In genomic region chr17:25836397-25837075, GRCm38 (mm10) we compare ENCODE assay signal across 7 mouse cellular contexts. TPM values are rescaled to one million over a fixed set of nuclear protein-coding genes. Genes with fewer than 3 reads are reported as not detected.
DNase-seq lines count a peak whose midpoint lies in the region; ATAC-seq and TF ChIP-seq lines count a peak whose summit lies in the region.

No protein-coding gene starts in this region.

- peak overlapping the region; percentile 33 for H3K27ac ChIP-seq in liver, adult 2 months (replicated peaks; ENCODE audit: insufficient read depth, low read depth, low read length)
- no peak overlapping the region for H3K27ac ChIP-seq in embryonic fibroblast, embryonic 13.5 days (ENCODE audit: insufficient read depth, low read length)
- peak overlapping the region; percentile 89 for H3K27ac ChIP-seq in hindbrain, postnatal 0 days
- H3K27ac ChIP-seq in liver, embryonic 15.5 days (replicated peaks), result no peak overlapping the region

- 21% methylated on average over 23 of the region's 23 CpGs for WGBS in liver, adult 2 months
- WGBS in hindbrain, postnatal 0 days, result 18% methylated on average over 23 of the region's 23 CpGs
- 29% methylated on average over 23 of the region's 23 CpGs for WGBS in liver, embryonic 15.5 days (ENCODE audit: insufficient replicate concordance)

- no peaks in the 10 kb centered on the region for H3K27me3 ChIP-seq in liver, adult 2 months (ENCODE audit: control insufficient read depth, insufficient read depth, low read length)
- no peaks in the 10 kb centered on the region for H3K27me3 ChIP-seq in hindbrain, postnatal 0 days (ENCODE audit: insufficient read depth, low read length)
- H3K27me3 ChIP-seq in liver, embryonic 15.5 days, result no peaks in the 10 kb centered on the region

- no peak for TF ChIP-seq POLR2A in liver, adult 2 months (IDR thresholded peaks at IDR 0.05; ENCODE audit: extremely low read depth, insufficient read depth, low read length)
- TF ChIP-seq POLR2A in embryonic fibroblast, embryonic 13.5 days (IDR thresholded peaks at IDR 0.05; ENCODE audit: low read depth, low read length), result no peak; the same call in 1 of the 2 replicates

- H3K4me2 ChIP-seq in hindbrain, postnatal 0 days (ENCODE audit: low read depth, low read length), result peak overlapping the region; percentile 80
- peak overlapping the region; percentile 75 for H3K4me2 ChIP-seq in liver, embryonic 15.5 days

- peaks cover 16% of the 10 kb centered on the region for H3K79me2 ChIP-seq in liver, adult 2 months (ENCODE audit: control insufficient read depth, insufficient read depth, low read length)

- TF ChIP-seq CTCF in liver, adult 2 months (IDR thresholded peaks at IDR 0.05; ENCODE audit: low read depth, low read length), result no peak
- no peak for TF ChIP-seq CTCF in embryonic fibroblast, embryonic 13.5 days (IDR thresholded peaks at IDR 0.05; ENCODE audit: borderline replicate concordance, insufficient read depth, low read length)
- TF ChIP-seq CTCF in hindbrain, postnatal 0 days (IDR thresholded peaks at IDR 0.05; ENCODE audit: low read depth), result no peak

- DNase-seq in liver, adult 2 months (ENCODE audit: extremely low read depth, low read depth, low spot score), result peak; percentile 70
- no peak for DNase-seq in liver
- DNase-seq in hindbrain, postnatal 0 days (ENCODE audit: low spot score), result peak; percentile 31
- no peak for DNase-seq in right cerebral cortex, postnatal 4 days
- DNase-seq in left cerebral cortex, adult 18-20 months (ENCODE audit: low spot score in 2 of 2), result no peak

- peak overlapping the region; percentile 40; the same call in 1 of the 2 replicates for H3K4me3 ChIP-seq in liver, adult 2 months (ENCODE audit: insufficient read depth, low read depth, low read length)
- 0 out of 2 replicates have a peak overlapping the region, but pooled peaks have one; percentile 3 for H3K4me3 ChIP-seq in embryonic fibroblast, embryonic 13.5 days (ENCODE audit: insufficient read depth, low read length)
- H3K4me3 ChIP-seq in hindbrain, postnatal 0 days (ENCODE audit: low read length), result peak overlapping the region; percentile 47
- H3K4me3 ChIP-seq in liver, embryonic 15.5 days (replicated peaks), result peak overlapping the region; percentile 37

- H3K9ac ChIP-seq in liver, adult 2 months (ENCODE audit: low read depth, low read length), result peak overlapping the region; percentile 61
- H3K9ac ChIP-seq in hindbrain, postnatal 0 days (replicated peaks; ENCODE audit: low read length), result peak overlapping the region; percentile 72
- H3K9ac ChIP-seq in liver, embryonic 15.5 days, result peak overlapping the region; percentile 30; the same call in 1 of the 2 replicates

- ATAC-seq in hindbrain, postnatal 0 days, result no peak
- ATAC-seq in liver, embryonic 15.5 days (ENCODE audit: insufficient read depth), result no peak

- H3K4me1 ChIP-seq in liver, adult 2 months (ENCODE audit: control insufficient read depth, insufficient read depth, low read length), result peaks cover 55% of the 10 kb centered on the region
- H3K4me1 ChIP-seq in embryonic fibroblast, embryonic 13.5 days (ENCODE audit: control insufficient read depth, insufficient read depth, low read length), result peaks cover 12% of the 10 kb centered on the region
- peaks cover 44% of the 10 kb centered on the region for H3K4me1 ChIP-seq in hindbrain, postnatal 0 days (ENCODE audit: insufficient read depth, low read length)
- H3K4me1 ChIP-seq in liver, embryonic 15.5 days (replicated peaks), result peaks cover 82% of the 10 kb centered on the region

- H3K9me3 ChIP-seq in hindbrain, postnatal 0 days (ENCODE audit: low read length), result no peaks in the 10 kb centered on the region
- no peaks in the 10 kb centered on the region for H3K9me3 ChIP-seq in liver, embryonic 15.5 days (replicated peaks)

- H3K36me3 ChIP-seq in liver, adult 2 months (ENCODE audit: control insufficient read depth, insufficient read depth, low read length), result no peaks in the 10 kb centered on the region
- H3K36me3 ChIP-seq in hindbrain, postnatal 0 days (ENCODE audit: insufficient read depth, low read length), result peaks cover 28% of the 10 kb centered on the region
- H3K36me3 ChIP-seq in liver, embryonic 15.5 days (replicated peaks), result peaks cover 49% of the 10 kb centered on the region

RNA-seq across cellular contexts. Expression of gene Rhbdl1, which starts 0.6 kb away (rescaled TPM):
- 0.40 and 0.74 TPM in 2 replicates for total RNA-seq in liver, adult 2 months (2014; rRNA removed)
- 3.8 and 5.5 TPM in 2 replicates for polyA plus RNA-seq in liver, adult 2 months (2012; rRNA removed)
- 1.8 and 2.1 TPM in 2 replicates for polyA plus RNA-seq in embryonic fibroblast, embryonic 13.5 days (2011; ENCODE audit: insufficient read length, low read depth, missing spikeins)
- total RNA-seq in hindbrain, postnatal 0 days (2014; rRNA removed), result 122 and 135 TPM in 2 replicates
- polyA plus RNA-seq in hindbrain, postnatal 0 days (2015; fragmentation: Nextera tagmentation; extraction: Ambion mirVana), result 78.6 and 80.0 TPM in 2 replicates
- polyA plus RNA-seq in liver, embryonic 15.5 days (2015; fragmentation: Nextera tagmentation; extraction: Ambion mirVana), result 0.25 and 0.48 TPM in 2 replicates
- 10 to 100 TPM; 40.6 to 42.4 TPM for total RNA-seq in left cerebral cortex, adult 18-20 months (2021)

RNA-seq across cellular contexts. Expression of gene Stub1, which starts 3.3 kb away (rescaled TPM):
- 50.4 and 55.3 TPM in 2 replicates for total RNA-seq in liver, adult 2 months (2014; rRNA removed)
- 81.3 and 94.4 TPM in 2 replicates for polyA plus RNA-seq in liver, adult 2 months (2012; rRNA removed)
- 115 and 118 TPM in 2 replicates for polyA plus RNA-seq in embryonic fibroblast, embryonic 13.5 days (2011; ENCODE audit: insufficient read length, low read depth, missing spikeins)
- total RNA-seq in hindbrain, postnatal 0 days (2014; rRNA removed), result 271 and 273 TPM in 2 replicates
- 369 and 370 TPM in 2 replicates for polyA plus RNA-seq in hindbrain, postnatal 0 days (2015; fragmentation: Nextera tagmentation; extraction: Ambion mirVana)
- polyA plus RNA-seq in liver, embryonic 15.5 days (2015; fragmentation: Nextera tagmentation; extraction: Ambion mirVana), result 114 and 130 TPM in 2 replicates
- total RNA-seq in left cerebral cortex, adult 18-20 months (2021), result 100 to 1,000 TPM; 178 to 180 TPM

RNA-seq across cellular contexts. Expression of gene Gm20683, which starts 5.0 kb away (rescaled TPM):
- total RNA-seq in liver, adult 2 months (2014; rRNA removed), result 2.7 and 4.8 TPM in 2 replicates
- 19.1 and 26.9 TPM in 2 replicates for polyA plus RNA-seq in liver, adult 2 months (2012; rRNA removed)
- polyA plus RNA-seq in embryonic fibroblast, embryonic 13.5 days (2011; ENCODE audit: insufficient read length, low read depth, missing spikeins), result 0.63 TPM in 1 of 2 replicates, not detected in the other
- 22.8 and 40.0 TPM in 2 replicates for total RNA-seq in hindbrain, postnatal 0 days (2014; rRNA removed)
- polyA plus RNA-seq in hindbrain, postnatal 0 days (2015; fragmentation: Nextera tagmentation; extraction: Ambion mirVana), result 12.6 and 12.9 TPM in 2 replicates
- 0.46 and 0.52 TPM in 2 replicates for polyA plus RNA-seq in liver, embryonic 15.5 days (2015; fragmentation: Nextera tagmentation; extraction: Ambion mirVana)
- 10 to 100 TPM; 20.7 to 23.7 TPM for total RNA-seq in left cerebral cortex, adult 18-20 months (2021)

RNA-seq across cellular contexts. Expression of gene Jmjd8, which starts 7.9 kb away (rescaled TPM):
- total RNA-seq in liver, adult 2 months (2014; rRNA removed), result 25.6 and 30.5 TPM in 2 replicates
- polyA plus RNA-seq in liver, adult 2 months (2012; rRNA removed), result 75.0 and 78.4 TPM in 2 replicates
- polyA plus RNA-seq in embryonic fibroblast, embryonic 13.5 days (2011; ENCODE audit: insufficient read length, low read depth, missing spikeins), result 24.4 and 27.9 TPM in 2 replicates
- total RNA-seq in hindbrain, postnatal 0 days (2014; rRNA removed), result 57.0 and 61.0 TPM in 2 replicates
- 38.6 and 41.3 TPM in 2 replicates for polyA plus RNA-seq in hindbrain, postnatal 0 days (2015; fragmentation: Nextera tagmentation; extraction: Ambion mirVana)
- 19.6 and 25.2 TPM in 2 replicates for polyA plus RNA-seq in liver, embryonic 15.5 days (2015; fragmentation: Nextera tagmentation; extraction: Ambion mirVana)
- total RNA-seq in left cerebral cortex, adult 18-20 months (2021), result 10 to 100 TPM; 43.5 to 52.3 TPM

RNA-seq across cellular contexts. Expression of gene Rhot2, which starts 8.1 kb away (rescaled TPM):
- total RNA-seq in liver, adult 2 months (2014; rRNA removed), result 18.0 and 20.9 TPM in 2 replicates
- 63.0 and 71.1 TPM in 2 replicates for polyA plus RNA-seq in liver, adult 2 months (2012; rRNA removed)
- polyA plus RNA-seq in embryonic fibroblast, embryonic 13.5 days (2011; ENCODE audit: insufficient read length, low read depth, missing spikeins), result 21.0 and 29.7 TPM in 2 replicates
- total RNA-seq in hindbrain, postnatal 0 days (2014; rRNA removed), result 39.8 and 64.1 TPM in 2 replicates
- 14.6 and 15.8 TPM in 2 replicates for polyA plus RNA-seq in hindbrain, postnatal 0 days (2015; fragmentation: Nextera tagmentation; extraction: Ambion mirVana)
- 10.8 and 12.6 TPM in 2 replicates for polyA plus RNA-seq in liver, embryonic 15.5 days (2015; fragmentation: Nextera tagmentation; extraction: Ambion mirVana)
- total RNA-seq in left cerebral cortex, adult 18-20 months (2021), result 10 to 100 TPM; 89.5 to 92.8 TPM

Comparison
In these comparisons a context has a peak if more than half of its experiments do, and no peak if none do; other contexts are left out.
1. DNase-seq: peak in liver, adult 2 months (single experiment) and hindbrain, postnatal 0 days (single experiment); none in liver (single experiment), right cerebral cortex, postnatal 4 days (single experiment) and left cerebral cortex, adult 18-20 months (0 of 2).
2. H3K27ac ChIP-seq: peak in liver, adult 2 months (single experiment) and hindbrain, postnatal 0 days (single experiment); none in embryonic fibroblast, embryonic 13.5 days (single experiment) and liver, embryonic 15.5 days (single experiment).
3. RNA of gene Rhbdl1, which starts 0.6 kb away (polyA plus RNA-seq): 78.6 to 80.0 TPM in hindbrain, postnatal 0 days; 3.8 to 5.5 TPM in liver, adult 2 months, 1.8 to 2.1 TPM in embryonic fibroblast, embryonic 13.5 days and 0.25 to 0.48 TPM in liver, embryonic 15.5 days; every median in the first group is over 10 times any median in the second.
4. Peak in every context shown above with its lines, with median percentiles within 50 percentile points of each other: H3K4me3 ChIP-seq and H3K9ac ChIP-seq.